Mouse (Mus musculus) E14TG2a.4 (cell line): ENCODE data around the gene Ksr1.

ENCODE experiments used
- H3K27me3 ChIP-seq: 2 replicates; pipeline ENCODE4 v1.6.1; 2014; ENCODE audit warnings: low read length, control low read depth; ENCODE audit not compliant: insufficient read depth
- H3K36me3 ChIP-seq: 2 replicates; pipeline ENCODE4 v1.6.1; 2014; ENCODE audit warnings: low read length, control low read depth; ENCODE audit not compliant: insufficient read depth
- H3K4me1 ChIP-seq: replicated peaks from 2 replicates; pipeline ENCODE4 v1.6.1; 2014; ENCODE audit warnings: low read depth, low read length, control low read depth
- H3K4me3 ChIP-seq: replicated peaks from 2 replicates; pipeline ENCODE4 v1.5.1; 2014; ENCODE audit warnings: mild to moderate bottlenecking, low read length
- H3K9me3 ChIP-seq: 2 replicates; pipeline ENCODE4 v1.6.1; 2014; ENCODE audit warnings: low read length, control low read depth
- CTCF ChIP-seq: conservative IDR thresholded peaks from 2 replicates; pipeline ENCODE4 v1.5.1; 2014; ENCODE audit warnings: low read length
- NANOG ChIP-seq: IDR thresholded peaks from 2 replicates; pipeline ENCODE4 v1.6.1; 2014; ENCODE audit warnings: borderline replicate concordance, low read length, mixed read lengths
- POU5F1 ChIP-seq: IDR thresholded peaks from 2 replicates; pipeline ENCODE4 v1.6.1; 2014; ENCODE audit warnings: low read length, borderline replicate concordance

Gene Ksr1

GRCm38 (mm10) chr11:79157729-79158128 is 11.5 kb upstream of the Ksr1 start:
- Histone ChIP-seq H3K4me3 (no peak overlapping the region), H3K36me3 (no peaks in the 10 kb centered on the region), H3K4me1 (peaks cover 15% of the 10 kb centered on the region), H3K27me3 (no peaks in the 10 kb centered on the region), H3K9me3 (no peaks in the 10 kb centered on the region)
- TF ChIP-seq CTCF (no peak), POU5F1 (no peak), NANOG (no peak)

GRCm38 (mm10) chr11:79155348-79155747 is 9.1 kb upstream of the Ksr1 start:
- H3K27me3 ChIP-seq = no peaks in the 10 kb centered on the region
- peaks cover 26% of the 10 kb centered on the region for H3K4me1 ChIP-seq
- TF ChIP-seq POU5F1 = no peak
- TF ChIP-seq CTCF = no peak
- no peak for TF ChIP-seq NANOG
- peaks cover 8% of the 10 kb centered on the region; the same call in 1 of the 2 replicates for H3K9me3 ChIP-seq
- H3K36me3 ChIP-seq = no peaks in the 10 kb centered on the region
- no peak overlapping the region for H3K4me3 ChIP-seq

- no peak for TF ChIP-seq CTCF
- no peak for TF ChIP-seq NANOG
- TF ChIP-seq POU5F1 = no peak
- no peak overlapping the region for H3K4me3 ChIP-seq
Measured at GRCm38 (mm10) chr11:79152696-79153095, 6.5 kb upstream of the Ksr1 start.

GRCm38 (mm10) chr11:79151874-79152273 is 5.7 kb upstream of the Ksr1 start:
- peaks cover 33% of the 10 kb centered on the region for H3K4me1 ChIP-seq
- H3K9me3 ChIP-seq = peaks cover 8% of the 10 kb centered on the region; the same call in 1 of the 2 replicates
- no peak overlapping the region for H3K4me3 ChIP-seq
- no peaks in the 10 kb centered on the region for H3K36me3 ChIP-seq
- TF ChIP-seq NANOG = no peak
- no peak for TF ChIP-seq CTCF
- no peak for TF ChIP-seq POU5F1
- peaks cover 8% of the 10 kb centered on the region; the same call in 1 of the 2 replicates for H3K27me3 ChIP-seq

More at GRCm38 (mm10) chr11:79152696-79153095, 6.5 kb upstream of the Ksr1 start:
- peaks cover 8% of the 10 kb centered on the region; the same call in 1 of the 2 replicates for H3K9me3 ChIP-seq
- H3K4me1 ChIP-seq = peaks cover 32% of the 10 kb centered on the region
- peaks cover under 1% of the 10 kb centered on the region; the same call in 1 of the 2 replicates for H3K27me3 ChIP-seq
- H3K36me3 ChIP-seq = no peaks in the 10 kb centered on the region

- Histone ChIP-seq H3K4me3 (no peak overlapping the region), H3K9me3 (peaks cover 8% of the 10 kb centered on the region; the same call in 1 of the 2 replicates), H3K4me1 (peaks cover 39% of the 10 kb centered on the region), H3K27me3 (peaks cover 15% of the 10 kb centered on the region), H3K36me3 (no peaks in the 10 kb centered on the region)
- TF ChIP-seq POU5F1 (no peak), CTCF (no peak), NANOG (no peak)
Measured at GRCm38 (mm10) chr11:79150301-79150700, 4.1 kb upstream of the Ksr1 start.

GRCm38 (mm10) chr11:79149295-79149694 is 3.1 kb upstream of the Ksr1 start:
- no peak overlapping the region for H3K4me3 ChIP-seq
- peaks cover 25% of the 10 kb centered on the region for H3K27me3 ChIP-seq
- TF ChIP-seq CTCF (no peak), POU5F1 (no peak), NANOG (no peak)
- no peaks in the 10 kb centered on the region for H3K36me3 ChIP-seq
- peaks cover 40% of the 10 kb centered on the region for H3K4me1 ChIP-seq
- H3K9me3 ChIP-seq = peaks cover 8% of the 10 kb centered on the region; the same call in 1 of the 2 replicates

GRCm38 (mm10) chr11:79148783-79149182 is 2.6 kb upstream of the Ksr1 start:
- Histone ChIP-seq H3K36me3 (no peaks in the 10 kb centered on the region), H3K27me3 (peaks cover 29% of the 10 kb centered on the region), H3K4me1 (peaks cover 46% of the 10 kb centered on the region), H3K4me3 (no peak overlapping the region), H3K9me3 (peaks cover 8% of the 10 kb centered on the region; the same call in 1 of the 2 replicates)
- no peak for TF ChIP-seq POU5F1
- no peak for TF ChIP-seq NANOG
- TF ChIP-seq CTCF = no peak

- Histone ChIP-seq H3K9me3 (no peaks in the 10 kb centered on the region), H3K27me3 (peaks cover 29% of the 10 kb centered on the region), H3K4me3 (peak overlapping the region; percentile 93), H3K36me3 (no peaks in the 10 kb centered on the region), H3K4me1 (peaks cover 64% of the 10 kb centered on the region)
- TF ChIP-seq POU5F1 (no peak), NANOG (no peak), CTCF (no peak)
Measured at GRCm38 (mm10) chr11:79145283-79146265, 633 bp downstream of the Ksr1 start.
